Mouse (Mus musculus) heart, embryonic 13.5 days (tissue): ENCODE measurements around the gene Klhdc7b. TPM values are rescaled to one million over a fixed set of nuclear protein-coding genes. Genes with fewer than 3 reads are reported as not detected.

Experiments used
- ATAC-seq: fragments of 200-750 bp; cut with Nextera tagmentation; 2 replicates; pipeline ENCODE4 v1.8.0; 2017; ENCODE audit warnings: moderate TSS enrichment; ENCODE audit not compliant: insufficient number of reproducible peaks, low FRiP score, low TSS enrichment; ENCODE audit errors: extremely low read depth
- H3K27ac ChIP-seq: fragments of 300-500 bp; sonication (generic); replicated peaks from 2 replicates; pipeline ENCODE4 v1.5.1; 2015; ENCODE audit warnings: moderate library complexity, mild to moderate bottlenecking, inconsistent platforms
- H3K27me3 ChIP-seq: fragments of 300-500 bp; sonication (generic); replicated peaks from 2 replicates; pipeline ENCODE4 v1.6.1; 2015; ENCODE audit warnings: mild to moderate bottlenecking, inconsistent platforms
- H3K36me3 ChIP-seq: fragments of 300-500 bp; sonication (generic); 2 replicates; pipeline ENCODE4 v1.6.1; 2015; ENCODE audit warnings: mild to moderate bottlenecking, inconsistent platforms
- H3K4me1 ChIP-seq: fragments of 300-500 bp; sonication (generic); 2 replicates; pipeline ENCODE4 v1.6.1; 2015; ENCODE audit warnings: inconsistent platforms
- H3K4me2 ChIP-seq: fragments of 300-500 bp; sonication (generic); 2 replicates; pipeline ENCODE4 v1.6.1; 2015; ENCODE audit warnings: inconsistent platforms, mild to moderate bottlenecking, moderate library complexity
- H3K4me3 ChIP-seq: fragments of 300-500 bp; sonication (generic); 2 replicates; pipeline ENCODE4 v1.5.1; 2015; ENCODE audit warnings: moderate library complexity, mild to moderate bottlenecking, inconsistent platforms
- H3K9ac ChIP-seq: fragments of 300-500 bp; sonication (generic); 2 replicates; pipeline ENCODE4 v1.6.1; 2015; ENCODE audit warnings: inconsistent platforms, mild to moderate bottlenecking, moderate library complexity
- H3K9me3 ChIP-seq: fragments of 300-500 bp; sonication (generic); 2 replicates; pipeline ENCODE4 v1.6.1; 2016; ENCODE audit warnings: inconsistent platforms
- WGBS: fragments of 180-500 bp; shearing (Covaris S2); methylation state at CpG from one replicate; pipeline ENCODE4 v1.1.7; 2015; ENCODE audit warnings: mixed read lengths; 5-methylcytosine and 5-hydroxymethylcytosine counted together
- polyA plus RNA-seq: library from polyadenylated mRNA; unstranded; fragments of >200 nt; fragmentation: Nextera tagmentation; extraction: Ambion mirVana; gene quantifications from 2 replicates; pipeline ENCODE4 v1.2.1, GENCODE M21; 2015

Gene Klhdc7b
- polyA plus RNA-seq, 1 experiment from 2014 or later = not detected

GRCm38 (mm10) chr15:89355241-89356187, 29.2 kb upstream of the Klhdc7b start, which contains the start of the genes Lmf2 and Ncaph2:
Lmf2 (minus strand) TSS chr15:89355659.
Ncaph2 (plus strand) TSS chr15:89355719.
- H3K27me3 ChIP-seq = no peaks in the 10 kb centered on the region
- peak; percentile 88 for ATAC-seq
- H3K27ac ChIP-seq = peak within 1 kb of the TSS; percentile 88
- peak within 1 kb of the TSS; percentile 93 for H3K9ac ChIP-seq
- H3K4me1 ChIP-seq = peaks cover 47% of the 10 kb centered on the region
- H3K36me3 ChIP-seq = peaks cover 53% of the 10 kb centered on the region
- peak within 1 kb of the TSS; percentile 84 for H3K4me3 ChIP-seq
- WGBS = under 1% methylated on average over 64 of the region's 64 CpGs
- H3K4me2 ChIP-seq = peak within 1 kb of the TSS; percentile 84
- no peaks in the 10 kb centered on the region for H3K9me3 ChIP-seq

GRCm38 (mm10) chr15:89356372-89356771, 28.3 kb upstream of the Klhdc7b start:
- peaks cover 53% of the 10 kb centered on the region for H3K36me3 ChIP-seq
- H3K27me3 ChIP-seq = no peaks in the 10 kb centered on the region
- no peaks in the 10 kb centered on the region for H3K9me3 ChIP-seq
- peak overlapping the region; percentile 84 for H3K4me3 ChIP-seq
- under 1% methylated on average over 15 of the region's 15 CpGs for WGBS
- ATAC-seq = 0 out of 2 replicates have a peak, but pooled peaks have one; percentile 17
- peak overlapping the region; percentile 88 for H3K27ac ChIP-seq
- H3K9ac ChIP-seq = peak overlapping the region; percentile 93
- H3K4me2 ChIP-seq = peak overlapping the region; percentile 84
- H3K4me1 ChIP-seq = peaks cover 47% of the 10 kb centered on the region

- Histone ChIP-seq H3K27ac (no peak overlapping the region), H3K4me2 (no peak overlapping the region), H3K27me3 (no peaks in the 10 kb centered on the region), H3K4me3 (no peak overlapping the region), H3K4me1 (peaks cover 45% of the 10 kb centered on the region), H3K9me3 (no peaks in the 10 kb centered on the region), H3K9ac (no peak overlapping the region), H3K36me3 (peaks cover 52% of the 10 kb centered on the region)
- ATAC-seq = no peak
- 59% methylated on average over 3 of the region's 3 CpGs for WGBS
Measured at GRCm38 (mm10) chr15:89358784-89359183, 25.9 kb upstream of the Klhdc7b start.

DNA sequence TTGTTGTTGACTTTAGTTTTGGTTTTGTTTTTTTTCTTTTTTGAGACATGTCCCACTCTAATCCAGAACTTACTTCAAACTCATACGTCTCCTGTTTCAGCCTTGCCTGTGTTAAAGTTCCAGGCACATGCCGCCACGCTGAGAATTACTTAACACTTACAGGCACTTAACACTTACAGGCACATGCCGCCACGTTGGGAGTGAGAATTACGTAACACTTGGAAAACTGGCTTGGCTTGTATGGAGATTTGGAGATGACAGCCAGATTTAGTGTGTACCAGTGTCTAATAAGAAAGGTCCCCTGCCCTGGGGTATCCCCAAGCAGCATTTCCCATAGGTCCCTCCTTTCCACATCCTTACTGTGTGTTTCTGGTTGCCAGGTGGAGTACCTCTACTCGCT, 21.7 kb upstream of the Klhdc7b start:
- H3K27ac ChIP-seq = no peak overlapping the region
- peaks cover 86% of the 10 kb centered on the region for H3K36me3 ChIP-seq
- ATAC-seq = no peak
- H3K4me1 ChIP-seq = peaks cover 16% of the 10 kb centered on the region
- H3K27me3 ChIP-seq = no peaks in the 10 kb centered on the region
- WGBS = 84% methylated on average over 7 of the region's 7 CpGs
- no peak overlapping the region for H3K9ac ChIP-seq
- H3K9me3 ChIP-seq = no peaks in the 10 kb centered on the region
- no peak overlapping the region for H3K4me2 ChIP-seq
- H3K4me3 ChIP-seq = no peak overlapping the region

- WGBS = 92% methylated on average over 4 of the region's 4 CpGs
- Histone ChIP-seq H3K4me3 (no peak overlapping the region), H3K36me3 (peaks cover 99% of the 10 kb centered on the region), H3K4me1 (no peaks in the 10 kb centered on the region), H3K9ac (no peak overlapping the region), H3K4me2 (no peak overlapping the region), H3K27ac (no peak overlapping the region), H3K9me3 (no peaks in the 10 kb centered on the region), H3K27me3 (no peaks in the 10 kb centered on the region)
- ATAC-seq = no peak
Measured at GRCm38 (mm10) chr15:89365141-89365551, 19.6 kb upstream of the Klhdc7b start.

GRCm38 (mm10) chr15:89372068-89372467, 12.6 kb upstream of the Klhdc7b start:
- WGBS = 88% methylated on average over 13 of the region's 13 CpGs
- H3K36me3 ChIP-seq = peaks cover 58% of the 10 kb centered on the region

GRCm38 (mm10) chr15:89372536-89372935, 12.2 kb upstream of the Klhdc7b start:
- WGBS = 78% methylated on average over 7 of the region's 7 CpGs
- Histone ChIP-seq H3K4me2 (peak overlapping the region; percentile 90), H3K27ac (peak overlapping the region; percentile 94), H3K4me1 (peaks cover 24% of the 10 kb centered on the region), H3K9me3 (no peaks in the 10 kb centered on the region), H3K27me3 (peaks cover 22% of the 10 kb centered on the region), H3K4me3 (peak overlapping the region; percentile 75), H3K9ac (peak overlapping the region; percentile 88), H3K36me3 (peaks cover 53% of the 10 kb centered on the region)
- ATAC-seq = no peak

More at GRCm38 (mm10) chr15:89372068-89372467, 12.6 kb upstream of the Klhdc7b start:
- Histone ChIP-seq H3K4me2 (no peak overlapping the region), H3K4me3 (no peak overlapping the region), H3K4me1 (peaks cover 20% of the 10 kb centered on the region), H3K27me3 (peaks cover 17% of the 10 kb centered on the region), H3K27ac (no peak overlapping the region), H3K9ac (peak overlapping the region; percentile 11; the same call in 1 of the 2 replicates), H3K9me3 (no peaks in the 10 kb centered on the region)
- ATAC-seq = no peak

- Histone ChIP-seq H3K27me3 (peaks cover 29% of the 10 kb centered on the region), H3K4me3 (peak overlapping the region; percentile 75), H3K4me2 (peak overlapping the region; percentile 90), H3K9me3 (no peaks in the 10 kb centered on the region), H3K9ac (peak overlapping the region; percentile 88), H3K36me3 (peaks cover 47% of the 10 kb centered on the region), H3K27ac (peak overlapping the region; percentile 94), H3K4me1 (peaks cover 30% of the 10 kb centered on the region)
- 2% methylated on average over 35 of the region's 35 CpGs for WGBS
- peak; percentile 68 for ATAC-seq
Measured at GRCm38 (mm10) chr15:89373027-89373761, 11.5 kb upstream of the Klhdc7b start.

GRCm38 (mm10) chr15:89373762-89374248, 10.9 kb upstream of the Klhdc7b start, which contains the start of gene Sco2:
Sco2 (minus strand) TSS chr15:89373846.
- Histone ChIP-seq H3K4me1 (peaks cover 36% of the 10 kb centered on the region), H3K4me3 (peak within 1 kb of the TSS; percentile 75), H3K27ac (peak within 1 kb of the TSS; percentile 94), H3K9ac (peak within 1 kb of the TSS; percentile 88), H3K4me2 (peak within 1 kb of the TSS; percentile 90), H3K9me3 (no peaks in the 10 kb centered on the region), H3K27me3 (peaks cover 35% of the 10 kb centered on the region), H3K36me3 (peaks cover 41% of the 10 kb centered on the region)
- under 1% methylated on average over 42 of the region's 42 CpGs for WGBS
- ATAC-seq = peak; percentile 47

GRCm38 (mm10) chr15:89374340-89374739, 10.4 kb upstream of the Klhdc7b start:
- Histone ChIP-seq H3K4me1 (peaks cover 41% of the 10 kb centered on the region), H3K4me3 (peak overlapping the region; percentile 75), H3K27me3 (peaks cover 40% of the 10 kb centered on the region), H3K9me3 (no peaks in the 10 kb centered on the region), H3K9ac (peak overlapping the region; percentile 88), H3K27ac (peak overlapping the region; percentile 94), H3K4me2 (peak overlapping the region; percentile 90), H3K36me3 (peaks cover 35% of the 10 kb centered on the region)
- ATAC-seq = no peak
- WGBS = 50% methylated on average over 9 of the region's 9 CpGs
